Mouse (Mus musculus) CD4-positive helper T cell, adult 2 months (primary cell): ENCODE data around the gene Rab40c.

Experiments
- DNase-seq: peaks from one replicate; pipeline ENCODE4 v3.0.0-alpha.2; 2012; ENCODE audit warnings: low read depth, missing footprints, low spot score

Rab40c gene

GRCm38 (mm10) chr17:25919144-25919785 is at the start of gene Rab40c:
Gene Rab40c, minus strand, starts transcription at chr17:25919727.
- DNase-seq, result peak; percentile 77

DNA sequence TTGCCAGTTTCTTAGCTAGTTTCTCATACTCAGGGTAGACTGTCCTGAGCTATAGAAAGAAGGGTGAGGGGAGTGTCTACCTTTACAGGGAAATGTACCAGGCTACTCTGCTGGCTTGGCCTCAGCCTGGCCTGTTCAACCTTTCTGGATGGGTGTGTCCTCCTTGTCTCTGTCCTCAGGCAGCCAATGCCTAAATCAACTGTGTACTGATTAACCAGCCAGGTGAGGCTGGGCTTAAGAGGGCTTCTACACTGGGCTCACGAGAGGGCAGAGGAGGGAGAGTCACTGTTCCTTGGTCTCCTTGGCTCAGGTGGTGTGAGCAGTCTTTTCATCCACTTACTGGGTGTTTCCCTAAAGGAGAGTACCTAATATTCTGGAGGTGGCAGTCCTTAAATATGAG is 48.6 kb upstream of the Rab40c start:
- no peak for DNase-seq

DNA sequence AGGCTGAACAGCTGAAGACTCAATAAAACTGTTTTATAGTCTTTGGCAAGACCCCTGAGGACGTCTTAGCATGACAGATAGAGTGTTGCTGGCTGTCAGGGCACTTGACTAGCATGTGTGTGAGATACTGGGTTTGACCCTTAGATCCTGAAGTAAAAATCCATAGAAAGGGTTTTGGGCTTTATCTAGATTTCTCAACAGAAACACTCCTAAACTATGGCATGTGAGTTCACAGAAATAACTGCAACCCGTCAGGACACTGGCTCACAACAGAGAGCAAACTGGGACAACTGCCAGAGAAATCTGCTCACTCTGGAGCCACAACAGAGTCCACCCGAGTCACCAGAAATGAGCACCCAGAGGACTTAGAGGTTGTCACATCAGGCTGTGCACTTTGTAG is 48.1 kb upstream of the Rab40c start:
- DNase-seq, result no peak

DNA sequence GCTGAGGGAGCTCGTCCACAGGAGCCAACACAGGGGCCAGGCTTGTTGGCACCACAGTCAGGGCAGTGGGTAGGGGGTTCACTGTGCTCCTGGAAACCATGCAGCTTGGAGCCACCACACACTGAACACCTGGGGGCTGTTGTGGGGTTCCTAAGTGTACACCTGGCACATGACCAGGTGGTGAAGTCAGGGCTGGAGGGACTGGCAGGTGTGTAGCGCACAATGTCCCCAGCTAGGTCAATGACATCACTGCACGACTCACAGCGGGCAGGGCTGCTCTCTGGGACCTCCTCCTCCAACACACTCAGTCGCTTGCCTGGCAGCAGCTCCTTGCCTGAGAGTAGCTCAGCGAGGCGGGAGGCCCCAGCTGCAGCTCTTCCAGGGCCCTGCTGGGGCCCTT is 44.7 kb upstream of the Rab40c start:
- no peak for DNase-seq

- no peak for DNase-seq
Observed at GRCm38 (mm10) chr17:25962413-25962905, 42.9 kb upstream of the Rab40c start.

- no peak for DNase-seq
Observed at GRCm38 (mm10) chr17:25961566-25961965, 42.0 kb upstream of the Rab40c start.

GRCm38 (mm10) chr17:25959630-25960467 is 40.3 kb upstream of the Rab40c start:
- no peak for DNase-seq

- DNase-seq, result no peak
Observed at GRCm38 (mm10) chr17:25958771-25959494, 39.4 kb upstream of the Rab40c start.

DNA sequence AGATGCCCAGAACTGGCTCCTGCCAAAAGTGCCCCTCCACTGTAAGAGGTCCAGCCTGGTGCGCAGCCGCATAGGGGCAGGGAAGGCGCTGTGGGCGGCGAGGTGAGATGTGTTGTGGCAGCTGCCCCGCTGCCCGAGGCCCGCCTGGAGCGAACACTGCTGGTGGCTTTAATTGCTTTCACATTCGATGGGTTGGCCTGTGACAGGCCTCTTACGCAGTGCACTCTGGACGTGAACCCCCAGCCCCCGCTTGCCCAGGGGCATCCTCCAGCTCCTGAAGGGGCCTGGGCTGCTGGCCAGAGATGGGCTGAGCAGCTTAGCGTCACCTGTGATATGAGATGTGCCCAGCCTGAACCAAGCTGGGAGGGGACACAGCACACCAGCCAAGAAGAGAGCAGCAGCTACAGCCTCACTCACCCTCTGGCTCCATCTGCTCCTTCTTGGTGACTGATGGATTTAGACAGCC is 38.1 kb upstream of the Rab40c start:
- no peak for DNase-seq

DNA sequence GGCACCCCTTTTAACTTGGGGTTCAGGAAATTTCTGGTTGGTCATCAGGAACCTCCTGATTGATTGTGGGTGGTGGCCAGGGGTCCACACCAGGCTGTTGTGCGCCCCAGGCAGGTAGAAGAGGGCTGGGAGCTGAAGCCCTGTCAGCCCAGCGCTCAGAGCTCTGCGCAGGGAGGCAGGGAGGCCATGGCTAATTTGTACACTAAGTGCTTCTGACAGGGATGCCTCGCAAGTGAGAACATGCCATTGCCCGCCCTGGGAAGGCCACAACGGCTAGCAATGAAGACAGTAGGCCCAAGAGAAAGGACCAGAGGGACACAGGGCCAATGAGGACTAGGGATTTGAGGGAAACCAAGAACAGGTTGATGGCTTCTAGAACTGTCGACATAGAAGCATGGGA is 37.1 kb upstream of the Rab40c start:
- DNase-seq, result no peak

DNA sequence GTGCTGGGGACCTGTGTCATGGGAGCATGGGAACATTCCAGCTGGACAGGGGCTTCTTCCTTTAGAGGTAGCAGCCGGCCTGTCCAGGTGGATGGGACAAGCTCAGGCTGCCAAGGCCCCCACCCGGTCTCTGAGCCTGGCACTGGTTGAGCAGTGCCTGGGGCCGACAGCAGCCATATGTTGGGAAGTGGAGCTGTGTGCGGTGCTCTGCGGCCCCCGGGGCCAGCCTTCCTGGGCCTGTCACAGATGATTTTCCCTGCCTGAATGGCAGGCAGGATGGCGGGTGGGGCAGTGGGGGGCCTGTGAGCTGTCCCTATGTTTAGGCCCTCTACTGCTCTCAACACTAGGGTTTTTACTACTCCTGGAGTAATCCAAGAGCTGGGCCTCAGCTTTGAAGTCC is 36.7 kb upstream of the Rab40c start:
- no peak for DNase-seq

- DNase-seq, result no peak
Observed at GRCm38 (mm10) chr17:25955736-25956135, 36.2 kb upstream of the Rab40c start.

DNA sequence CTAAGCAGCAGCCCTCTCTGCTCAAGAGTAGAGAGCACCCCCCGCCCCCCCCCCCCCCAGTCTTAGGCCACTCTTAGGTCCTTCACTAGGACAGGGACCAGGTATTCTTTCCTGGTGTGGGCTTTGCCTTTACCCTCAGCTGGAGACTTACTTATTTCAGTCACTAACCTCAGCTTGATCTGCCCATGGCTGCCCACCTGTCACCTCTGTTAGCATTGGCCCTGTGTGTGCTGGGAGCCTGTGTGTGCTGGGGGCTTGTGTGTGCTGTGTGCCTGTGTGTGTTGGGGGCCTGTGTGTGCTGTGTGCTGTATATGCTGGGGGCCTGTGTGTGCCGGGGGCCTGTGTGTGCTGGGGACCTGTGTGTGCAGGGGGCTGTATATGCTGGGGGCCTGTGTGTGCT is 35.1 kb upstream of the Rab40c start:
- no peak for DNase-seq

DNA sequence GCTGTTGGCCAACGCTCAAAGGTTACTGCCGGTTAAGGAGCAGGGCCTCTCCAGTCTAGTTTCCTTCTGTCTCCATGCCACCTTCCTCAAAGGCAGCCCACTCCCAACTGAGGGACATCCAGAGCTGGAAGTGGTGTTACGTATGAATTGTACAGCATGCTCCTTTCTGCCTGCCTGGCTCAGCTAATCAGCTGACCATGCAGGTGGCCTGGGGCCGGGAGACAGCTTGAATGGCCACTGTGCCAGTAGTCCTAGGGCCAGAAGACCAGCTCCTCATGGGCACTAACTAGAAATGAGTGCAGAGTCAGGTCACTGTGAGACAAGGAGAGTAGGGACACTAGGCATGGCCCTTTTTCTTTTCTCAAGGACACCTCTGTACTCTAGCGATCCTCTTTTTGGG is 33.6 kb upstream of the Rab40c start:
- no peak for DNase-seq

- DNase-seq, result no peak
Observed at GRCm38 (mm10) chr17:25951803-25952623, 32.5 kb upstream of the Rab40c start, which contains the start of gene A930017K11Rik. Gene A930017K11Rik, minus strand, starts transcription at chr17:25952565.

DNA sequence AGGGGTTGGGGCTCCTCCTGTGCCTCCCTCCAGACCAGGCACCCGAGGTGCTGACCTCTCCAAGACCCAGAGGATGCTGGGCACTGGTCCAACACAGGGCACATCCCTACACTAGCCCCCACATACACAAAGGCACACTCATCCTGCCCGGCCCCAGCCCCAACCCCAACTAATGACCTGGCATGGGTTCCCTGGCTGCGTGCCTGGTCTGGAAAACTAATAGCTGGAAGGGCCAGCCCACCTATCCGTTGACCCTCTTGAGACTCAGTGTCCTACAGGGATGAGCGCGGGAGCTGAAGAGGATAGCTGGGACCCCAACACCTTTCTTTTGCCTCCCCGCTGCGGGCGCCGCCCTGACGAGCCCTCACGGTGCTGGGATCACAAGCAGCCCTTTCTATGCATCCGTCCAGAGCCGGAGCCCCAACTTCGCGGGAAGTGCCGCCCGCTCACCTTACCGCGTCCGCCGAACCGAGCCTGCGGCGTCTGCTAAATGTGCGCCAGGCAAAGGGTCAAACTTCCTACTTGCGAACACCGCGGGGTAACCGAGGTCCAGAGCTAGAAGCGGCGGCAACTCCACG is 31.8 kb upstream of the Rab40c start:
- DNase-seq, result no peak

- DNase-seq, result no peak
Observed at GRCm38 (mm10) chr17:25950706-25951105, 31.2 kb upstream of the Rab40c start.

DNA sequence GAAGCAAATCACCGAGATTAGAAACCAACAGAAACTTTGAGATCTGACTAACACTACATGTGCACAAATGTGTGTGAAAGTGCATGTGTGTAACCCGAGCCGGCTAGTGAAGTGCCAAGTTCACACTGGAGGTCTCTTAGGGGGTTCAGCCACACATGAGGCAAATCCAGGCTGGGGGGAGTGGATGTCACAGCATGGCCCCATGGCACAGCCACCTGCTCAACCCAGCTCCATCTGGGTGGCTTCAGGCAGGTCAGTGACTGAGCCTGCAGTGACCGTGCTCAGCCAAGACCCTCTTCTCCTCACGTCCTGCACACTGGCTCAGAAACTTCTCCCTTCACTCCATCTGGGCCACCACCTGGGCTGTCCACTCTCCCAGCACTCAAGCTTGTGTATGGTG is 30.5 kb upstream of the Rab40c start:
- DNase-seq, result no peak

DNA sequence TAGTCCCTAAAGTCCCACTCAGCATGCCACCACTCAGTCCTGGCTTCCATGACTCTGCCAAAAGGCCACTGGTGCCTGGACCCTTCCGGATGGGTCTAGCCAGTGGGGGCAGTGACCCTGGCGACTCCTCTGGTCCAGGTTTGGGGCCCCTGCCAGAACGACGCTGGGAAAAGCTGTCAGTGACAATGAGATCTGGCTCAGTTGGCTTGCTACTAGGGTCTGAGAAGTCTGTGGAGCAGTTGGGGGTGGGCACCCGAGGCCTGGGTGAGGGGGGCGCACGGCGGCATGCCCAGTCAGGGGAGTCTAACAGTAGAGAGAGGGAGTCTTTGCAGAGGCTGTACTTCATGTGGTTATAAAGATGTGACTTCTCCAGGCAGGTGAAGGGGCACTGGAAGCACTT is 28.5 kb upstream of the Rab40c start:
- DNase-seq, result no peak

GRCm38 (mm10) chr17:25947576-25947975 is 28.0 kb upstream of the Rab40c start:
- no peak for DNase-seq

DNA sequence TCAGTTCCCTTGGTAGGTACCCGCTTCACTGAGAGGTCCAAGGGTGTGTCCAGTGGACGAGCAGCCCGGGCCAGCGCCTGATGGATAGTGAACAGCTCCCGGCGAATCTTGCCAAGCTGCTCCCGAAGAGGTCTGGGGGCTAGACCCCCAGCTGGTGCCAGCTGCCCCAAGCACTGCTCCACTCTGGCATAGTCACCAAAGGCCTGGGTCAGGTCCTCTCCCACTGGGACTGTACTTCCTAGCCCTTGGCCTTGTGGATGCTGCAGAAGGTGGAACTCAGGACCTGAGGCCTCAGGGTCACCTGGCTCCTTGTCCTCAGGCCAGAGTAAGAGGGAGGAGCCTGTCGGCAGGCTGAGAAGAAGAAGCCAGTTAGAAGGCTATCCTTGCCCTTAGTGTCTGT is 27.4 kb upstream of the Rab40c start:
- no peak for DNase-seq
